Mouse (Mus musculus): ENCODE results near the gene Cdh13. TPM values are rescaled to one million over a fixed set of nuclear protein-coding genes. Genes with fewer than 3 reads are reported as not detected.

Cdh13 gene
- polyA plus RNA-seq, 1 experiment from 2014 or later, result 67.7 TPM

GRCm38 (mm10) chr8:118410341-118410970, 126.9 kb downstream of the Cdh13 start:
- Histone ChIP-seq H3K27me3 (ENCODE audit: control insufficient read depth, insufficient read depth, low read length) (no peaks in the 10 kb centered on the region), H3K4me1 (ENCODE audit: control insufficient read depth, insufficient read depth, low read length) (no peaks in the 10 kb centered on the region), H3K9me3 (replicated peaks; ENCODE audit: control insufficient read depth, low read length) (no peaks in the 10 kb centered on the region), H3K4me2 (ENCODE audit: low read depth, low read length) (no peak overlapping the region), H3K36me3 (ENCODE audit: control insufficient read depth, insufficient read depth) (no peaks in the 10 kb centered on the region), H3K9ac (ENCODE audit: low read length) (no peak overlapping the region), H3K4me3 (ENCODE audit: low read length) (no peak overlapping the region), H3K27ac (ENCODE audit: low read length) (no peak overlapping the region)
- ATAC-seq (replicated peaks; ENCODE audit: extremely low read depth, insufficient read depth, low FRiP score), result no peak
- WGBS, result 87% methylated on average over 4 of the region's 4 CpGs

DNA sequence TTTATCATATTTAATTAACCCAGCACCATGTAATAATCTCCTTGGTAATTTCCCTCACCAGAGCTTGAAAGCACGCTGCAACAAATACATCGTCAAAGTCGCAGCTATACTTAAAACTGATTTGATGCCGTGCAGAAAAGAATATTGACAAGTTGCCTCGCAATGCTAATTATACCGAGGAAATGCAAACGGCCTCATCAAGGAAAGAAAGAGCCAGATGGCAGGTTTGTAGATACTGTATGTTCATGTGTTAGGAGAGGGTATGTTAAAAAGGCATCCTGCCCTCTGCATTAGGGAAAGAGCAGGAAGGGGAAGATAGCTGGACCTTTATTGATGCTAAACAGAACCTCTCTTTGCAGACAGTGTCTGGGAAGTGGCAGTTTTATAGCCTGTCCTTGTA, 132.1 kb downstream of the Cdh13 start:
- Histone ChIP-seq H3K4me1 (ENCODE audit: control insufficient read depth, insufficient read depth, low read length) (no peaks in the 10 kb centered on the region), H3K27ac (ENCODE audit: low read length) (no peak overlapping the region), H3K27me3 (ENCODE audit: control insufficient read depth, insufficient read depth, low read length) (no peaks in the 10 kb centered on the region), H3K4me2 (ENCODE audit: low read depth, low read length) (no peak overlapping the region), H3K9ac (ENCODE audit: low read length) (no peak overlapping the region), H3K4me3 (ENCODE audit: low read length) (no peak overlapping the region), H3K36me3 (ENCODE audit: control insufficient read depth, insufficient read depth) (no peaks in the 10 kb centered on the region), H3K9me3 (replicated peaks; ENCODE audit: control insufficient read depth, low read length) (no peaks in the 10 kb centered on the region)
- 87% methylated on average over 7 of the region's 7 CpGs for WGBS
- ATAC-seq (replicated peaks; ENCODE audit: extremely low read depth, insufficient read depth, low FRiP score), result no peak

GRCm38 (mm10) chr8:118416811-118417355, 133.3 kb downstream of the Cdh13 start:
- Histone ChIP-seq H3K36me3 (ENCODE audit: control insufficient read depth, insufficient read depth) (no peaks in the 10 kb centered on the region), H3K4me3 (ENCODE audit: low read length) (no peak overlapping the region), H3K27ac (ENCODE audit: low read length) (no peak overlapping the region), H3K9ac (ENCODE audit: low read length) (no peak overlapping the region), H3K27me3 (ENCODE audit: control insufficient read depth, insufficient read depth, low read length) (no peaks in the 10 kb centered on the region), H3K4me1 (ENCODE audit: control insufficient read depth, insufficient read depth, low read length) (no peaks in the 10 kb centered on the region), H3K4me2 (ENCODE audit: low read depth, low read length) (no peak overlapping the region), H3K9me3 (replicated peaks; ENCODE audit: control insufficient read depth, low read length) (no peaks in the 10 kb centered on the region)
- 85% methylated on average over 4 of the region's 4 CpGs for WGBS
- ATAC-seq (replicated peaks; ENCODE audit: extremely low read depth, insufficient read depth, low FRiP score), result no peak

DNA sequence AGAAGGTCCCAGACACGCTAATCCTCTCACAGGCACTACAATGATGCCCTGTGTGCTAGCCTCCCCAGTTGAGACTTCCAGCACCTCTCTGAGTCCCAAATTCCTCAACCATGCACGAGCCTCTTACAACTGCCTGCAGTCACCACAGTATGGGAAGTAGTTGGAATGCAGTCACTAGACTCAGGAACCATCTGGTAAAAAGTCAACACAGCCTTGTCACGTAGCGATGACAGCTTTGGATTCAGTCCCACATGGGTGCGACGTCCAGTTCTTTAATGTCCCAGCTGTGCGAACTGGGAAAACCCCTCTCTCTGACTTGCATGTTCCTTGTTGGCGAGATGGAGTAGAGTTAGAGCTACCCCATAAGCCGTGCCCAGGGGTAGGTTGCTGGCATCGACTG, 139.1 kb downstream of the Cdh13 start:
- H3K36me3 ChIP-seq (ENCODE audit: control insufficient read depth, insufficient read depth), result no peaks in the 10 kb centered on the region
- H3K27ac ChIP-seq (ENCODE audit: low read length), result no peak overlapping the region
- H3K27me3 ChIP-seq (ENCODE audit: control insufficient read depth, insufficient read depth, low read length), result no peaks in the 10 kb centered on the region
- H3K4me3 ChIP-seq (ENCODE audit: low read length), result no peak overlapping the region
- H3K4me1 ChIP-seq (ENCODE audit: control insufficient read depth, insufficient read depth, low read length), result peaks cover 7% of the 10 kb centered on the region; the same call in 1 of the 2 replicates
- no peak overlapping the region for H3K9ac ChIP-seq (ENCODE audit: low read length)
- no peaks in the 10 kb centered on the region for H3K9me3 ChIP-seq (replicated peaks; ENCODE audit: control insufficient read depth, low read length)
- ATAC-seq (replicated peaks; ENCODE audit: extremely low read depth, insufficient read depth, low FRiP score), result peak; percentile 87
- 47% methylated on average over 10 of the region's 10 CpGs for WGBS
- H3K4me2 ChIP-seq (ENCODE audit: low read depth, low read length), result no peak overlapping the region

DNA sequence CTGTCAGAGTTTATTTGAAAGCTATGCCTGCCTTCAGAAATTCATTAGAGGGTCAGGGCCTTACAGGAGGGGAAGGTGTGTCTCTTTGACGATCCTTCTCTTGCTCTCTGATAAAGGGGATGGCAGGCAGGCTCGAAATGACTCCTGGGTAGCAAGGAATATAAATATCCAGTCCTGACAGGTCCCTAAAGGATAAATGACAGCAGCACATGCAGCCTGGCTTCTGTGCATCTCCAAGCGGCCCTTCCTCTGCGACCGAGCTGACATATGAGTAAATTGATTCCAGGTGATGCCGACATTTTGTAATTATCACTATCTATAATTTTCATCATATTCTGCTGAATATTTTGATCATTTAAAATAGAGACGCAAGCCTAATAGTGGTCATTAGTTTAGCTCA, 145.4 kb downstream of the Cdh13 start:
- ATAC-seq (replicated peaks; ENCODE audit: extremely low read depth, insufficient read depth, low FRiP score), result no peak

DNA sequence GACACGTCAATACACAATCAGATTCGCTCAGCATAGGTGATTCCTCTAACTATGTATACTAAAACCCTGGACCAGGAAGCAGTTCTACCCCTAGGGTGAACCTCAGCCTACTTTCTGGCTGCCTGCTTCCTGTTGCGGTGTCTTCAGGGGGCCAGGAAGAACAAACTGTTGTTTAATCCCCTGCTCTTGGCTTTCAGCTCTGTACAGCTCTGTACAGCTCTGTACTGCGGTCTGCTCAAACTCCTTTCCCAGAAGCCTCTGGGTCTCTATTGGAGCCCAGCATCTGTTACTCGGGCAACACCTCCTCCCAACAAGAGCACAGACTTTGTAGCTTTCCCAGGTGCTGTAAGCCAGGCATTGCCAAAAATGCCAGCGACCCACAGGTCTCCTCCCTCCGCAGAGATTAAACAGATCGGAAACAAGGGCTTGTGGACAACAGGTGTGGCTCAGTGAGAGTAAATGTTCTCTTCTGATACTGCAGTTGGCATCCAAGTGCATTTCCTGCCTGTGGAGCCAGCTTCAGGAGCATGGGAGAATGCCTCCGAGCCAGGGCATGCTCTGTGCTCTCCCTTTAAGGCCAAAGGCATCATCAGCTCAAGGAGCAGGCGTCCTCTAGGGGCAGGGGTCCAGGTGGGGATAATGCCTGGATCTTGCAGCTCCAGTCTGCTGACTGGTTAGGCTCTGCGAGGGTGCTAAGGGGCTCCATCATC, 148.4 kb downstream of the Cdh13 start:
- no peak overlapping the region for H3K27ac ChIP-seq (ENCODE audit: low read length)
- WGBS, result 76% methylated on average over 11 of the region's 11 CpGs
- no peaks in the 10 kb centered on the region for H3K9me3 ChIP-seq (replicated peaks; ENCODE audit: control insufficient read depth, low read length)
- H3K9ac ChIP-seq (ENCODE audit: low read length), result no peak overlapping the region
- no peaks in the 10 kb centered on the region for H3K36me3 ChIP-seq (ENCODE audit: control insufficient read depth, insufficient read depth)
- ATAC-seq (replicated peaks; ENCODE audit: extremely low read depth, insufficient read depth, low FRiP score), result no peak
- no peak overlapping the region for H3K4me2 ChIP-seq (ENCODE audit: low read depth, low read length)
- no peak overlapping the region for H3K4me3 ChIP-seq (ENCODE audit: low read length)
- H3K4me1 ChIP-seq (ENCODE audit: control insufficient read depth, insufficient read depth, low read length), result no peaks in the 10 kb centered on the region
- no peaks in the 10 kb centered on the region for H3K27me3 ChIP-seq (ENCODE audit: control insufficient read depth, insufficient read depth, low read length)

More for the DNA sequence above, 145.4 kb downstream of the Cdh13 start:
- H3K36me3 ChIP-seq (ENCODE audit: control insufficient read depth, insufficient read depth), result no peaks in the 10 kb centered on the region
- 67% methylated on average over 7 of the region's 7 CpGs for WGBS
- no peaks in the 10 kb centered on the region for H3K9me3 ChIP-seq (replicated peaks; ENCODE audit: control insufficient read depth, low read length)
- H3K4me3 ChIP-seq (ENCODE audit: low read length), result no peak overlapping the region
- no peaks in the 10 kb centered on the region for H3K4me1 ChIP-seq (ENCODE audit: control insufficient read depth, insufficient read depth, low read length)
- H3K27me3 ChIP-seq (ENCODE audit: control insufficient read depth, insufficient read depth, low read length), result no peaks in the 10 kb centered on the region
- no peak overlapping the region for H3K27ac ChIP-seq (ENCODE audit: low read length)
- no peak overlapping the region for H3K4me2 ChIP-seq (ENCODE audit: low read depth, low read length)
- no peak overlapping the region for H3K9ac ChIP-seq (ENCODE audit: low read length)

- Histone ChIP-seq H3K36me3 (ENCODE audit: control insufficient read depth, insufficient read depth) (no peaks in the 10 kb centered on the region), H3K4me3 (ENCODE audit: low read length) (no peak overlapping the region), H3K27me3 (ENCODE audit: control insufficient read depth, insufficient read depth, low read length) (no peaks in the 10 kb centered on the region), H3K9ac (ENCODE audit: low read length) (no peak overlapping the region), H3K9me3 (replicated peaks; ENCODE audit: control insufficient read depth, low read length) (no peaks in the 10 kb centered on the region), H3K4me2 (ENCODE audit: low read depth, low read length) (no peak overlapping the region), H3K4me1 (ENCODE audit: control insufficient read depth, insufficient read depth, low read length) (peaks cover 9% of the 10 kb centered on the region), H3K27ac (ENCODE audit: low read length) (peak overlapping the region; percentile 29; the same call in 1 of the 2 replicates)
- WGBS, result 69% methylated on average over 3 of the region's 3 CpGs
- no peak for ATAC-seq (replicated peaks; ENCODE audit: extremely low read depth, insufficient read depth, low FRiP score)
Measured at GRCm38 (mm10) chr8:118433553-118434180, 150.1 kb downstream of the Cdh13 start.

DNA sequence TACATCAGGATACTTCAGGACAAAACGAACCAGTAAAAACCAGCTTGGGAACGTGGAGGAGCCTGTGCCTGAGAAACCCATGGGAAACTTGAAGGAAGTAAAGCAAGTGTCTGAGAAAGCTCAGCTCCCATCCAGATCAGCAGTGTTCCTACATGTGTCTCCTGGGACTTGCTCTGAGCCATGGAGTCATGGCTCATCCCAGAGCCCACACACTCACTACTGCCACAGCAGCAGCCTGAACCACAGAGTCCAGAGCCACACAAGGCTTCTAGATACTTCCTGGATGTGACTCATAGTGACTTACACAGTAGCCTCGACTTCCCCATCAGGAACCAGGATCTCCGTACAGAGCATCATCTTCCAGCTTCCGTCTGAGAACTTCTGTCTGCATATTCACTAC, 153.2 kb downstream of the Cdh13 start:
- 75% methylated on average over 5 of the region's 5 CpGs for WGBS
- no peak for ATAC-seq (replicated peaks; ENCODE audit: extremely low read depth, insufficient read depth, low FRiP score)

DNA sequence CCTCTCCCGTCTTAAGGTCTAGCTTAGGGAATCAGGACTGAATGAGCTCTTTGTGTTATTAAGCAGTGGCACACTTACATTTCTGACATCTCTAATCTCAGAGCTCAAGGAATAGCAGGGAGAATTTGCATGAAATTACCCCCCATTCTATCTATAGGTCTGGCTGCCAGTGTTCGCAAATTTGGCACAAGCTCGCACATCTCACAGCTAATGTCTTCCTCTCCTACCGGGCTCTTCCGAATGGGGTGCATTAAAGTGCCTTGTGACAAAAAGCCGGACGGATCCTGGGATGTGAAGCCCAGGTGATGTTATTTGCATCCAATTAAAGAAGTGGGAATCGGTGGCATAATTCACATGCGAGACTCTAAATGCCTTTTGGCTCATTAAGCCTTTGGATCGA, 153.6 kb downstream of the Cdh13 start:
- no peak for ATAC-seq (replicated peaks; ENCODE audit: extremely low read depth, insufficient read depth, low FRiP score)
- Histone ChIP-seq H3K27ac (ENCODE audit: low read length) (no peak overlapping the region), H3K4me2 (ENCODE audit: low read depth, low read length) (no peak overlapping the region), H3K36me3 (ENCODE audit: control insufficient read depth, insufficient read depth) (no peaks in the 10 kb centered on the region), H3K27me3 (ENCODE audit: control insufficient read depth, insufficient read depth, low read length) (no peaks in the 10 kb centered on the region), H3K9me3 (replicated peaks; ENCODE audit: control insufficient read depth, low read length) (no peaks in the 10 kb centered on the region), H3K9ac (ENCODE audit: low read length) (no peak overlapping the region), H3K4me1 (ENCODE audit: control insufficient read depth, insufficient read depth, low read length) (peaks cover 12% of the 10 kb centered on the region), H3K4me3 (ENCODE audit: low read length) (no peak overlapping the region)
- WGBS, result 78% methylated on average over 10 of the region's 10 CpGs

More for the DNA sequence above, 153.2 kb downstream of the Cdh13 start:
- H3K4me2 ChIP-seq (ENCODE audit: low read depth, low read length), result no peak overlapping the region
- no peak overlapping the region for H3K27ac ChIP-seq (ENCODE audit: low read length)
- H3K4me1 ChIP-seq (ENCODE audit: control insufficient read depth, insufficient read depth, low read length), result peaks cover 12% of the 10 kb centered on the region
- H3K4me3 ChIP-seq (ENCODE audit: low read length), result no peak overlapping the region
- H3K9ac ChIP-seq (ENCODE audit: low read length), result no peak overlapping the region
- H3K9me3 ChIP-seq (replicated peaks; ENCODE audit: control insufficient read depth, low read length), result no peaks in the 10 kb centered on the region
- no peaks in the 10 kb centered on the region for H3K36me3 ChIP-seq (ENCODE audit: control insufficient read depth, insufficient read depth)
- H3K27me3 ChIP-seq (ENCODE audit: control insufficient read depth, insufficient read depth, low read length), result no peaks in the 10 kb centered on the region
